Mouse (Mus musculus) lung, adult 2 months (tissue): ENCODE measurements around the gene 4430402I18Rik.

ENCODE experiments used
- CTCF ChIP-seq: fragments of 200-500 bp; IDR thresholded peaks from 2 replicates; pipeline ENCODE4 v1.5.1; 2011; ENCODE audit warnings: mild to moderate bottlenecking, low read length, control low read depth; ENCODE audit not compliant: insufficient read depth
- POLR2A ChIP-seq: fragments of 200-500 bp; IDR thresholded peaks from 2 replicates; pipeline ENCODE4 v1.6.1; 2011; ENCODE audit warnings: low read depth, mild to moderate bottlenecking, control low read depth, low read length, borderline replicate concordance; ENCODE audit errors: extremely low read depth

GRCm38 (mm10) chr19:28897497-28897896, 70.1 kb downstream of the 4430402I18Rik start:
- TF ChIP-seq CTCF (no peak), POLR2A (no peak)
